Mouse (Mus musculus) kidney, adult 18-20 months (tissue): ENCODE measurements around the gene Aim2.
"Not testable (repeated sequence)": the region's sequence is repeated elsewhere in the genome, so short reads cannot be mapped to it uniquely, and the experiment has no call there.

Source experiments
- DNase-seq: peaks from one replicate; pipeline ENCODE4 v3.0.0; 2021

Aim2 gene

GRCm38 (mm10) chr1:173481182-173481574, 130.5 kb downstream of the Aim2 start:
- DNase-seq = not testable (repeated sequence)

- not testable (repeated sequence) for DNase-seq
These were observed 140.3 kb downstream of the Aim2 start, which contains the start of gene Ifi206 for GRCm38 (mm10) chr1:173490812-173491480. Ifi206 (minus strand) TSS chr1:173491041.

GRCm38 (mm10) chr1:173491483-173491882, 140.8 kb downstream of the Aim2 start:
- not testable (repeated sequence) for DNase-seq

GRCm38 (mm10) chr1:173510595-173510994, 159.9 kb downstream of the Aim2 start:
- not testable (repeated sequence) for DNase-seq
